ENCODE assay signal across 20 mouse cellular contexts in genomic region chr12:79891942-79892341, GRCm38 (mm10).
DNase-seq lines count a peak whose midpoint lies in the region; ATAC-seq and TF ChIP-seq lines count a peak whose summit lies in the region.
"Had no signal": no experiment of that assay in that cellular context is flagged by ENCODE, and none has a peak within 500 bp of the region (broad histone marks: within the 10 kb centered on the region; RNA-seq: fewer than 3 reads in every experiment).

No protein-coding gene starts in this region.

- H3K27ac ChIP-seq in hindbrain, postnatal 0 days = no peak overlapping the region
- no peak overlapping the region for H3K27ac ChIP-seq in hindbrain, embryonic 14.5 days
- H3K27ac ChIP-seq in stomach, embryonic 16.5 days (ENCODE audit: low read length) = 0 out of 2 replicates have a peak overlapping the region, but pooled peaks have one; percentile 14
- H3K27ac ChIP-seq in stomach, postnatal 0 days (replicated peaks) = no peak overlapping the region
- peak overlapping the region; percentile 19; the same call in 1 of the 2 replicates for H3K27ac ChIP-seq in limb, embryonic 10.5 days
- H3K27ac ChIP-seq: hindbrain, embryonic 15.5 days; liver, embryonic 15.5 days had no signal

- peaks cover 6% of the 10 kb centered on the region for H3K4me1 ChIP-seq in hindbrain, postnatal 0 days (ENCODE audit: insufficient read depth, low read length)
- H3K4me1 ChIP-seq in hindbrain, embryonic 14.5 days (replicated peaks; ENCODE audit: control insufficient read depth, insufficient read depth, low read length) = peaks cover 18% of the 10 kb centered on the region
- peaks cover 30% of the 10 kb centered on the region for H3K4me1 ChIP-seq in stomach, embryonic 16.5 days (ENCODE audit: control insufficient read depth, insufficient read depth, low read length)
- peaks cover 13% of the 10 kb centered on the region for H3K4me1 ChIP-seq in stomach, postnatal 0 days (replicated peaks; ENCODE audit: control insufficient read depth, insufficient read depth)
- H3K4me1 ChIP-seq in limb, embryonic 10.5 days = peaks cover 51% of the 10 kb centered on the region
- H3K4me1 ChIP-seq: liver, embryonic 15.5 days had no signal

- DNase-seq in gastrocnemius, adult 18-20 months (ENCODE audit: low spot score) = peak; percentile 50
- DNase-seq in gastrocnemius, postnatal 10 days = no peak
- DNase-seq in hindbrain, postnatal 0 days (ENCODE audit: low spot score) = peak; percentile 18
- DNase-seq in hindbrain, embryonic 14.5 days (ENCODE audit: low spot score) = no peak
- DNase-seq in stomach, postnatal 0 days (ENCODE audit: low spot score) = no peak
- DNase-seq in limb, embryonic 10.5 days (ENCODE audit: low spot score) = no peak
- no peak for DNase-seq in spleen, postnatal 14 days (ENCODE audit: low spot score in 2 of 2)
- DNase-seq: cerebellum, adult 2 months; cerebellum, postnatal 36 days; kidney, adult 11 months; kidney, postnatal 25 days; lung, postnatal 36 days; retina, postnatal 1 day; thymus, postnatal 25 days had no signal

- no peak for TF ChIP-seq CTCF in hindbrain, postnatal 0 days (IDR thresholded peaks at IDR 0.05; ENCODE audit: low read depth)
- no peak for TF ChIP-seq CTCF in stomach, postnatal 0 days (IDR thresholded peaks at IDR 0.05; ENCODE audit: low read depth)

- H3K27me3 ChIP-seq in hindbrain, postnatal 0 days (ENCODE audit: insufficient read depth, low read length) = no peaks in the 10 kb centered on the region
- no peaks in the 10 kb centered on the region for H3K27me3 ChIP-seq in hindbrain, embryonic 14.5 days (ENCODE audit: control insufficient read depth, insufficient read depth, low read length)
- H3K27me3 ChIP-seq in stomach, embryonic 16.5 days (ENCODE audit: control insufficient read depth, insufficient read depth, low read length) = no peaks in the 10 kb centered on the region
- no peaks in the 10 kb centered on the region for H3K27me3 ChIP-seq in stomach, postnatal 0 days (ENCODE audit: control insufficient read depth, insufficient read depth, low read length)
- no peaks in the 10 kb centered on the region for H3K27me3 ChIP-seq in limb, embryonic 10.5 days (ENCODE audit: low read depth, poor library complexity, severe bottlenecking)
- H3K27me3 ChIP-seq: embryonic facial prominence, embryonic 15.5 days; hindbrain, embryonic 15.5 days; limb, embryonic 15.5 days; liver, embryonic 15.5 days had no signal

- H3K9me3 ChIP-seq in hindbrain, postnatal 0 days (ENCODE audit: low read length) = no peaks in the 10 kb centered on the region
- H3K9me3 ChIP-seq in hindbrain, embryonic 14.5 days (ENCODE audit: control insufficient read depth, low read length) = no peaks in the 10 kb centered on the region
- H3K9me3 ChIP-seq in stomach, embryonic 16.5 days (replicated peaks; ENCODE audit: control insufficient read depth, low read length) = no peaks in the 10 kb centered on the region
- H3K9me3 ChIP-seq in stomach, postnatal 0 days (ENCODE audit: control insufficient read depth, low read length) = no peaks in the 10 kb centered on the region
- H3K9me3 ChIP-seq in limb, embryonic 10.5 days (replicated peaks) = no peaks in the 10 kb centered on the region
- H3K9me3 ChIP-seq: embryonic facial prominence, embryonic 15.5 days; G1E; hindbrain, embryonic 15.5 days; limb, embryonic 15.5 days; liver, embryonic 15.5 days had no signal

- no peak for TF ChIP-seq EP300 in stomach, postnatal 0 days (optimal IDR thresholded peaks at IDR 0.05)

- no peak overlapping the region for H3K9ac ChIP-seq in hindbrain, postnatal 0 days (replicated peaks; ENCODE audit: low read length)
- no peak overlapping the region for H3K9ac ChIP-seq in hindbrain, embryonic 14.5 days
- H3K9ac ChIP-seq in stomach, embryonic 16.5 days (ENCODE audit: low read length) = no peak overlapping the region
- H3K9ac ChIP-seq in stomach, postnatal 0 days (ENCODE audit: low read length) = no peak overlapping the region
- H3K9ac ChIP-seq: embryonic facial prominence, embryonic 15.5 days; hindbrain, embryonic 15.5 days; limb, embryonic 15.5 days; liver, embryonic 15.5 days had no signal

- no peak overlapping the region for H3K4me2 ChIP-seq in hindbrain, postnatal 0 days (ENCODE audit: low read depth, low read length)
- H3K4me2 ChIP-seq in hindbrain, embryonic 14.5 days (replicated peaks) = no peak overlapping the region
- no peak overlapping the region for H3K4me2 ChIP-seq in stomach, embryonic 16.5 days (ENCODE audit: low read depth, low read length)
- no peak overlapping the region for H3K4me2 ChIP-seq in stomach, postnatal 0 days (replicated peaks; ENCODE audit: low read depth)
- H3K4me2 ChIP-seq: embryonic facial prominence, embryonic 15.5 days; hindbrain, embryonic 15.5 days; limb, embryonic 15.5 days; liver, embryonic 15.5 days had no signal

- 53% methylated on average over 4 of the region's 4 CpGs for WGBS in hindbrain, postnatal 0 days
- 62% methylated on average over 4 of the region's 4 CpGs for WGBS in hindbrain, embryonic 14.5 days
- WGBS in stomach, embryonic 16.5 days = 81% methylated on average over 4 of the region's 4 CpGs
- WGBS in stomach, postnatal 0 days = 64% methylated on average over 4 of the region's 4 CpGs
- 65% methylated on average over 4 of the region's 4 CpGs for WGBS in limb, embryonic 10.5 days

- ATAC-seq in hindbrain, postnatal 0 days = no peak
- no peak for ATAC-seq in hindbrain, embryonic 14.5 days (ENCODE audit: low FRiP score)
- ATAC-seq in stomach, embryonic 16.5 days (ENCODE audit: insufficient read depth, low FRiP score) = no peak
- no peak for ATAC-seq in stomach, postnatal 0 days (ENCODE audit: low FRiP score, low TSS enrichment)

- H3K4me3 ChIP-seq in hindbrain, postnatal 0 days (ENCODE audit: low read length) = no peak overlapping the region
- H3K4me3 ChIP-seq in hindbrain, embryonic 14.5 days (replicated peaks; ENCODE audit: low read length) = no peak overlapping the region
- H3K4me3 ChIP-seq in stomach, embryonic 16.5 days (replicated peaks; ENCODE audit: low read length) = no peak overlapping the region
- H3K4me3 ChIP-seq in stomach, postnatal 0 days (ENCODE audit: low read depth, low read length) = no peak overlapping the region
- H3K4me3 ChIP-seq in limb, embryonic 10.5 days = no peak overlapping the region
- H3K4me3 ChIP-seq: embryonic facial prominence, embryonic 15.5 days; hindbrain, embryonic 15.5 days; limb, embryonic 15.5 days; liver, embryonic 15.5 days had no signal

- no peaks in the 10 kb centered on the region for H3K36me3 ChIP-seq in hindbrain, postnatal 0 days (ENCODE audit: insufficient read depth, low read length)
- no peaks in the 10 kb centered on the region for H3K36me3 ChIP-seq in hindbrain, embryonic 14.5 days (replicated peaks; ENCODE audit: control insufficient read depth, insufficient read depth)
- H3K36me3 ChIP-seq in stomach, embryonic 16.5 days (ENCODE audit: control insufficient read depth, insufficient read depth, low read length) = no peaks in the 10 kb centered on the region
- H3K36me3 ChIP-seq in stomach, postnatal 0 days (ENCODE audit: control insufficient read depth, insufficient read depth, low read length) = no peaks in the 10 kb centered on the region
- H3K36me3 ChIP-seq in limb, embryonic 10.5 days = no peaks in the 10 kb centered on the region
- H3K36me3 ChIP-seq: embryonic facial prominence, embryonic 15.5 days; G1E; hindbrain, embryonic 15.5 days; limb, embryonic 15.5 days; liver, embryonic 15.5 days had no signal

Comparison
In these comparisons a context has a peak if more than half of its experiments do, and no peak if none do; other contexts are left out.
1. DNase-seq: peak in gastrocnemius, adult 18-20 months (single experiment) and hindbrain, postnatal 0 days (single experiment); none in gastrocnemius, postnatal 10 days (single experiment), hindbrain, embryonic 14.5 days (single experiment), stomach, postnatal 0 days (single experiment), limb, embryonic 10.5 days (single experiment) and spleen, postnatal 14 days (0 of 2).
2. H3K27ac ChIP-seq: peak in stomach, embryonic 16.5 days (single experiment) and limb, embryonic 10.5 days (single experiment); none in hindbrain, postnatal 0 days (single experiment), hindbrain, embryonic 14.5 days (single experiment) and stomach, postnatal 0 days (single experiment).